Mouse (Mus musculus): Measurements from ENCODE around the gene Lamp2.
"Not testable (repeated sequence)": the region's sequence is repeated elsewhere in the genome, so short reads cannot be mapped to it uniquely, and the experiment has no call there.

The Lamp2 gene

DNA sequence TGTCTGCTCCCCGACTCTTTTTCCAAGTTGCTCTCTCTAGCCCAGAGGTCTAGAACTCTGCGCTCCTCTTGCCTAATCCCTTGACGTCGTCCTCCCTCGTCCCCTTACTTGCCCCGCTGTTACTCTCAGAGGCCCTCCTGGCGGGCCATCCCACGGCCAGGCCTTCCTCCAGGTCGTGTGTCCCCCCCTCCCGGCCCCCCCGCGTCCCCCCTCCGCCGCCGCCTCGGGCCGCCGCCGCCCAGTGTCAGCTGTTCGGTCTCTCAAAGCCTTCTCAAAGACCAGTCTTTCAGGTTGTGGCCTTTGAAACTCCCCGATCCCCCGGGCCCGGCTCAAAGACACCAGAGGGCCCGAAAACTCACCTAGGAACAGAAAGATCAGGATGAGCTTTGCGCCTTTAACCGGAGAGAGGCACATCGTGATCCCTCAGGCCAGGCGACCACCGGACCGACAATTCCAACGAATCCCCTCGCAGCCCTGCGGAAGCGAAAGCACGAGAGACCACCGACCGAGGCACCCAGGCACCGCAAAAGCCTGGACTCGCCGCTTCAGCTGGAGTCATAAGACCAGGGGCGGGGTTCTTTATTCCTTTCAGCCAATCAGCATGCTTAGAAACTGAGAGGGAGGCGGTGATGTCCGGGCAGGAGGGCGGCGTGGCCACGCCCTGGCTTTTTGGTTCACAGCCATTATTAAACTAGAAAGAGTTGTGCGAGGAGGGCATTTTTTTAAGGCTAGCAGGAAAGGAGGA, at the start of gene Lamp2:
Lamp2 (minus strand) TSS at position 565 of the 745 bp plus-strand sequence.
- peak; percentile 92 for DNase-seq (ENCODE audit: low spot score)

DNA sequence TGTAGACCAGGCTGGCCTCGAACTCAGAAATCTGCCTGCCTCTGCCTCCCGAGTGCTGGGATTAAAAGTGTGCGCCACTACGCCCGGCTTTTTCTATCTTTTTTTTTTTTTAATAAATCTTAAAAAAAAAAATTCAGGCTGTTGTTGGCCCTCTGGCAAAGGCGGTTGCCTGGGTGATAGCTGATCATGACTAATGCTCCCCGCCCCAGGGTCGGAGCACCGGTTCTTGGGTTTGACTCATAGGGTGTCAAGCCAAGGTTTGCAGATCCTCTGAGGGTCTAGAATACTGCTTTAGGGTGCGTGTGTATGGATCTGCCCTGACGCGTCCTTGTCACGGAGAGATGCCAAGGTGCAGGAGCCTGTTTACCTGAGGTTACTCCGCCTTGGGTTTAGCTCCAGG, 48.6 kb upstream of the Lamp2 start:
- no peak for DNase-seq (ENCODE audit: low spot score)

DNA sequence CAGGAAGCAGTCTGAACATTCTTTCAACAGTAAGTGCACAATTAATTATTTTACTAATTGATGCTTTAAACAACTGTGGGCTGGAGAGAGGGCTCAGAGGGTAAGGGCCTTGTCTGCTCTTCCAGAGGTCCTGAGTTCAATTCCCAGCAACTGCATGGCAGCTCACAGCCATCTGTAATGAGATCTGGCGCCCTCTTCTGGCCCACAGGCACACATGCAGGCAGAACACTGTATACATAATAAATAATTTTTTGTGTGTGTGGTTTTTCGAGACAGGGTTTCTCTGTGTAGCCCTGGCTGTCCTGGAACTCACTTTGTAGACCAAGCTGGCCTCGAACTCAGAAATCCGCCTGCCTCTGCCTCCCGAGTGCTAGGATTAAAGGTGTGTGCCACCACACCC, 45.9 kb upstream of the Lamp2 start:
- DNase-seq (ENCODE audit: low spot score), result not testable (repeated sequence)

DNA sequence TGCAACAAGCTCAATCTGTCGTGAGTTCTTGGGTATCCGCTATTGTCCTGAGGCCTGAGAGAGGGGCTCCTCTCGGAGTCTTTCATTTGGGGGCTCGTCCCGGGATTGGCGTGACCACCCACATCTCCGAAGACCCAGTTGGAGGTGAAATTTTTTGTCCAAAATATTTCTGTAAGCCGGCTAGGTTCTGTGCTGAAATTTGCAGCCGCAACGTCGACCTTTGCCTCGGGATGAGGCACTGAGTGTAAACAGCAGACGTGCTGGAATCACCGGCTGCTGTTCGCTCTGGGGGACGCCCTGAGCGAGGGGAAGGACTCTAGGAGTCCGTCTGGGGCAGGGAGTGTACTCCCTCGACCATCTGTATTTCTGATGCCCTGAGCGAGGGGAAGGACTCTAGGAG, 29.2 kb upstream of the Lamp2 start:
- peak; percentile 1 for DNase-seq (ENCODE audit: low spot score)

DNA sequence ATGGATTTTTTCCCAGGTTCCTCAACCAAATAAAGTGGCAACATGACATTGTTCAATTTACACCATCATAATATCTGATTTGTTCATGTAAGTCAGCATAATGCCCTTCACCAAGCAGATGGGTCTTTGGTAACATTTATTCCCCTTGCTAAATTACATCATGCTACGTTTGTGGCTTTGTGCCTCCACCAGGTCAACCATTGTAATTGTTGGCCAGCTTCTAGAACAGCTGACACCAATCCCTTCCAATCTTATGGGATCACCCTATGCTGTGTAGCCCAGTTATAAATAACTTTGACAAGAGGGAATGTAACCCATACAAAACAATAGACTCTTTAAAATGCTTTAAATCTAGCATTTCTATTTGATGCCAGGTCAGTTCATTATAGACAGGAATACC, 22.3 kb upstream of the Lamp2 start:
- DNase-seq (ENCODE audit: low spot score), result no peak

DNA sequence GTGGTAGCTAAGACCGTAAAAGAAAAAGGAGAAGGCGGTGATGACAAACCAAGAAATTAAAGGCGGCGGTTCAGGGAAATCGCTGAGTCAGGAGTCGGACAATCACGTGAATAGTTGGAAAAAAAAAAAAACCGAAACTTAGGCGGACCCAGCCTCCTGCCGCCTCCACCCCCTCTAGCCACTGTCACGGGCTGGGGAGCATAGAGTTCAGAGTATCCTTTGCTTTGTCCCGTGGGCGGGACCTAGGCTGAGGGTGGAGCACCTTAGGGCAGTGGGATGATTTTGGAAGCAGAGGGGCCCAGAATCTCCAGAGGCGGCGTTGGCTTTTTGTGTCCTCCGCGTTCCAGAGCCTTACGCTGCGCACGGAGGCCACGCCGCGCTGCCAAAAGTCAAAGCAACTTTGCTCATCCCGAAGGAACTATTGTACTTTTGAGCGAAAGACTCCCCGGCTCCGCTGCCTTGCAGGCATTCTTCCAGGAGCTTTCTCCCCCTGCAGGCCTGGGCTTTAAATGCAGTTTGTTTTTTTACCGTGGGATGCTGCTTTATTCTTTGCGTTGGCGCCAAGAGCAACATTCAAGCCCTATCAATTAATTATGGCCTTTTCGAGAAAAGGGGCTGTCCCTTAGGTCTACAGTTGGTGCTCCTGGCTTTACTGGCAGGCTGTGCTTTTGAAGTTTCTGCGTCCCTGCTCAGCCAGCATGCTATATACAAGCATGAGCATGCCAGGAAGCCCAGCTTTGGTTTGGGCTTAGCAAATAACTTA, 17.5 kb upstream of the Lamp2 start:
- peak; percentile 84 for DNase-seq (ENCODE audit: low spot score)

DNA sequence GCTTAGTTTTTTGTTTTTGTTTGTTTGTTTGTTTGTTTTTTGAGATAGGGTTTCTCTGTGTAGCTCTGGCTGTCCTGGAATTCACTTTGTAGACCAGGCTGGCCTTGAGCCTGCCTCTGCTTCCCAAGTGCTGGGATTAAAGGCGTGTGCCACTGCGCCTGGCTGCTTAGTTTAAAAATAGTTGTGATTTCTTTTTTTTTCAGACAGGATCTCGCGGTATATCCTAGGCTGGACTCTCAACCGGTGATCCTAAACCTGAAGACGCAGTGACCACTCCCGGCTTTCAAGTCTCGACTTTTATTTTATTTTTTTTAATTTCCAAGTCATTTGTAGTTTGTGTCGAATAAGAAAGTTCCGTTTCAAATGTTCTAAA, 16.9 kb upstream of the Lamp2 start:
- no peak for DNase-seq (ENCODE audit: low spot score)

DNA sequence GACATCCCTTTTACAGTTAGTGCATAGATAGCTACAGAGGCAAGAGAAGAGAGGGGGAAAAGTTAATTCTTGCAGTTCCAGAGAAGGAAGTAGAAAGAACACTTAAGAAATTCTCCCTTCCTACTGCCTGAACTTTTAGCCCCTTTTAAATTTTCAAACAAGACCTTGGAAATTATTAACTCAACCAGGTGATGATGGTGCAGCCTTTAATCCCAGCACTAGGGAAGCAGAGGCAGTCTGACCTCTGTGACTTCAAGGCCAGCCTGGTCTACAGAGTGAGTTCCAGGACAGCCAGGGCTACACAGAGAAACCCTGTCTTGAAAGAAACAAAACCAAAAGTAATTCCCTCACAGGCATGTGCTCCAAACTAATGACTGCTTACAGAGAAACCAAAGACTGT, 10.0 kb upstream of the Lamp2 start:
- DNase-seq (ENCODE audit: low spot score), result no peak

DNA sequence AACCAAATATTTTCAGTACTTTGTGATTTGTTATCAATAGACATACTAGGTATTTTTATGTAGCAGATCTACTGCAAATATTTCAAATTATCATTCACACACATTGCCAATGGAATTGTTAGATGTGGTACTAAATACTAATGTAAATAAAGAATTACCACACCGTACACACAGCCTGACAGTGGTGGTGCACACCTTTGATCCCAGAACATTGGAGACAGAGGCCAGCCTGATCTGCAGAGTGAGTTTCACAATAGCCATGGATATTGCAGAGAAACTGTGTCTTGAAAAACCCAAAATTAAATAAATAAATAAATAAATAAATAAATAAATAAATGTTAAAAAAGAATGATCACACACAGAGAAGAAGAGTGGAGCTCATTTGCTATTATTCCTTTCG, 6.9 kb upstream of the Lamp2 start:
- no peak for DNase-seq (ENCODE audit: low spot score)

DNA sequence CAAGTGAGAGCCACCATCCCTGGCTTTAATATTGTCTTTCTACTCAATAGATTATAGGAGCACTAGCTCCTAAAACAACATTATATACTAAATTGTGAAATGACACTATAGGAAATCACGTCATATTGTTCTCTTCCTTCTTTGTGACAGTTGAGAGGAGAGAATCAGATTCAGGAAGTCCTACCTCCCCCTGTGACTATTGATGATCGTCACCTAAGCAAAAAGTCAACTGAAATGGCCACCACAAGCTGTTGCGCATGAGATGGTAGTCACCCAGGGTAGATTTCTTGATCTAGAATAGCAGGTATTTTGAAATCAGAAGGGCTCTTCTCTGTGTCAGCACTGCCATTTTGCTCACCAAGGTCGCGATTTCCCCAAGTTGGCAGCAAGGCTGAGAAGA, 5.8 kb upstream of the Lamp2 start:
- no peak for DNase-seq (ENCODE audit: low spot score)

DNA sequence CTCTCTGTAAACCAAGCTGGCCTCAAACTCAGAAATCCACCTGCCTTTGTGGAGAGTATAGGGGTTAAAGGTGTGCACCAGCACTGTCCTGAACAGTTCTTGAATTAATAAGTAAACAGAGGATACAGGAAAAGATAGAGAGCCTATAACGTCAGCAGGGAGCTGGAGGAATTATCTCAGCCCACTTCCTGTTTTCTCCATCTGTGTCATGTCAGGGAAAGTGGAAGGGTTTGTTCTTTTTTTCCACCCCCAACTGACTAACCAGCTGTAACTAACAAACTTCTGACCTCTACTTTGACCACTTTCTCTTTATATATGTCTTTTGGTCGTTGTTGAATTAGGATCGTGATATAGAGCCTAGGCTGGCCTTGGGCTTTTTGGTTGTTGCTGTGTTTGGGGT, 4.6 kb upstream of the Lamp2 start:
- no peak for DNase-seq (ENCODE audit: low spot score)

DNA sequence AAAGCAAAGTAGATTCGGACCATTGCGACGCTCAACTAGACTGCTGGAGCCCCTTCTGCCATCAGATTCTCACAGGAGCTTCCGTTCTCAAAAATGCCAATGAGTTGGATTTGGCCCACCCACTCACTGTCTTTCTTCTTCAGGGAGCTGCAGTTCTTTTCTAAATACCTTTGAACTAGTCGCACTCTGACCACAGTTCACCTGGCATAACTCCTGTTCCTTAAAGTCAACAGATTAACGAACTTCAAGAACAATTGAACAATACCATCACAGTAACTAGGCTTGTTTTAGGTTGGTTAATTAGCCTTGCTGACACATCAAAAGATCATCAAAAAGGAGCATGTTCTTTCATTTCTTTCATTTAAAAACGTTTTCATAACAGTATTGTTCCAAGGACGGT, 2.8 kb upstream of the Lamp2 start:
- no peak for DNase-seq (ENCODE audit: low spot score)

DNA sequence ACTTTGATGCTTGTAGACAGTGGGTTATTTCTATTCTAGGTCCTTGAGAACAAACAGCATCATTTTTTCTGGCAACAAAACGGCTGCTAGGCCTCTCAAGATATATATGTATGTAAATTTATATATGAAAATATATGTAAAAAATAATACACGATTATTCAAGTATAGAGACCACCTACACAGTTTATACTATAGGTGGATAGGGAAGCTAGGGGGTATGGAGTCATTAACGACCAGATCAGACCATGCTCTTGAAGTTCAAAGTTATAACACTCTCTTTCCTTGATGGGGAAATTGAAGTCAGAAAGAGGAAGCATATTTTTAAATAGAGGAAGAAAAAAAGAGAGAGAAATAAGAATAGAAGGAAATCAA, 367 bp upstream of the Lamp2 start:
- DNase-seq (ENCODE audit: low spot score), result no peak

DNA sequence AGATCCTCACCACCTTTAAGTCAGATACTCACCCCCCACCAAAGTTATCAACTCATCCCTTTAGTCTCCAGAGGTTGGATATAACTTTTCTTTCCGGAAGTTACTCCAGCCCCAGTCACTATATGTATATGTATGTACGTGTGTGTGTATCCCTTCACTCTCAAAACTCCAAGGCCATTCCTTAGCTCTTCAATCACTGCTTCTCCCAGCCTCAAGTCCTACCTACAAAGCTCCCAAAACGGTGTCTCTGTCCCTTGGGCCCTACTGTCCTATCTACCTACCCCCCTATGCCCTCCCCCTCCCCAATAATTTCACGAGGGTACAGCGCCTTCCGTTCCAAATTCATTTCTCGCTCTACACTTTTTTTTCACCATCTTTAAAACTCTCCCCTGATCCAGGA, 780 bp downstream of the Lamp2 start:
- DNase-seq (ENCODE audit: low spot score), result no peak

DNA sequence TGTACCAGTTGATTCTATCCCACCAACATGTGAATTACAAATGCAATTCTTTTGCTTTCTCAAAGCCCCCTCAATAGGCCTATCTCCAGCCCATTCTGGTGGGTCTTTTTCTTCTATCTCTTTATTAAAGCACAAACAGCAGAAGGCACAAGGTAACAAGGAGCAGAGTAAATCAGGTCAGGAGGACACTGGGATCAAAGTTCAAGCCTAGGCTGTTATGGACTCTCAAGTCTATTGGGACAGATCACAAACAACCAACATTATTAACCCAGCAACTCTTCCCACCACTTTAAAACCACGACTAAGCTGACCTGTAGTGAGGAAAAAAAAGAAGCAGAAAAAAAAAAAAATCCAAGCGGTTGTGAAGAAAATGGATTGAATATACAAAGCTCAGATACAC, 1.4 kb downstream of the Lamp2 start:
- DNase-seq (ENCODE audit: low spot score), result no peak

DNA sequence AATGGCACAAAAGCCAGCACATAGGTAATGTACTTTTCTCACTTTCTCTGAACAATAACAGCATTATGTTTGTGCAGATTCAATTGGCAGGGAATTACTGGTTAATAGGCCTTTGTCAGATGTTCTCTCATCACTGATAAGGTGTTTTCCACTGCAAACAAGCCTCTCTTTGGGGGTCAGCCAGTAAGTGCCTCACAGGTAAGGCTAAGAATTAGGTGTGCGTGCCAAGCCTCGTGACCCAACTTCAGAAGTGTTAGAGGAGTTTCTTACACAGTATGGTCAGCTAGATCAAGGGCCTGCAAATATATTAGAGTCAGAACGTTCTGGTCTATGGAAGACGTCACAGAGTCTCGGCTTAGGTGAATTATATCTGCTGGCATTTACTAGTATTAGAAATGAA, 2.3 kb downstream of the Lamp2 start:
- DNase-seq (ENCODE audit: low spot score), result no peak

DNA sequence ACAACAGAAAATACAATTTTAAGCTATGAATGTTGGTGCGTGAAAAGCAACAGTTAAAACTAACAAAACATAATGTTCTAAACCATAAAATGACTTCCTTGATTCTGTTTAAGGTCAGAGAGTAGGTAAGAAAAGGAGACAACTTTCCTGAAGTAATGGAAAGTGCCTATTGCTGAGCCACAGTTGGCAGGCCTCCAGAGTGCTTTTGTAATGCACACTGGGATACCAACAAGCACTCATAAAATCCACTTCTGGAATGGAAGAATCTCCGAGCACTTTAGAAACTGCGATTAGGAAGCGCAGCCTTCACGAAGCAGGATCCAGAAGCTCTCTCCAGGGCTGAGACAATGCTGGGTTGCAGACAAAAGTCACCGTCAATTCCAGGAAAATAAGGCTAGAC, 5.8 kb downstream of the Lamp2 start:
- no peak for DNase-seq (ENCODE audit: low spot score)

DNA sequence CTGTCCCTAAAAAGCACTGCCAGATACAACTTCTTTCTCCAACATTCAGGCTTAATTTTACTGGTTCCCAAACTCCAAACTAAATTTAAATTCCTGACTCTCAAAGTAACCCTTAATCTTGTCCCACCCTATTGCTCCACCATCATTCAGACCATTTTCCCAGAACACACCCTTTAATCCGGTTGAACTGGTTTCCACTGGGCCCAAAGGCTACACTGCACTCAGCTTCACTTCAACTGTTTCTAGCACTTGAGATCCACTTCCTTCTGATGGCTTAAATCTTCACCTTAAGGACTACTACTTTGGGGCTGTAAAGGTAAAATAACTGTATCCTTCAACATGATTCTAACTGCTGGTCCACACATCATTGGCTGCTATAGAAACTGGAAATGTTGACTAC, 10.5 kb downstream of the Lamp2 start:
- DNase-seq (ENCODE audit: low spot score), result no peak

DNA sequence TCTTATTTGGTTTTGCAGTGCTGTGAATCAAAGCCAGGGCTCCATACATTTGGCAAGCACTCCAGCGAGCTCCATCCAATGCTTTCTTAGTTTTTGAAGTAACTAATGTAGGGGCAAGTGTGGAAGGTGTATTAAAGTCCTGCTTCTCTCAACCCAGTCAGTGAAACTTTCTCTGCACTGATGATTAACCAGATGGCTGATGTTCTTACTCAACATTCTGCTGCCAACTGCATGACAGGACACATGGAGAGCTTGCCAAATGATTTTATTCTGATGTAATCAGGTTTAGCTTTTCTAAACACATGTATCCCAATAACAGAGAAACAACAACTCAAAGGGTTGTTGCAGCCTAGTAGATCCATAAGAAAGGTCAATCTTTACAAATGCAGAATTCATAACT, 13.8 kb downstream of the Lamp2 start:
- DNase-seq (ENCODE audit: low spot score), result no peak

DNA sequence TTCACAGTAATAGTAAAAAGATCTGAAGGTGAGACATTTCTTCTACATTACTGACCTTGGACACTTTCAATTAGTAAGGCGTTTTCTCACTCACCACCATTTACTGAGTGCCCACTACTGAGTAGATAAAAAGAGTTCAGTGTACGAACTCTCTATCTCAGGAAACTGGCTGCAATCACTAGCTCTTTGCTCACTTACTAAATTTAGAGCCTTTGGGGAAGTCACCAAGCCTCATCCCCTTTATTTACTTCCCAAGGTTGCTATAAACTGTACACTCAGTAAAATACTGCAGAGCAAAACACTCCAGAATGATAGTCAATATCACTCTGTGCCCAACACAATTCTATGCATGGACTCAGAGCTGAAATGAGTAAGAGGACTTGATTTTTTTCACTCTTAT, 16.6 kb downstream of the Lamp2 start:
- no peak for DNase-seq (ENCODE audit: low spot score)

DNA sequence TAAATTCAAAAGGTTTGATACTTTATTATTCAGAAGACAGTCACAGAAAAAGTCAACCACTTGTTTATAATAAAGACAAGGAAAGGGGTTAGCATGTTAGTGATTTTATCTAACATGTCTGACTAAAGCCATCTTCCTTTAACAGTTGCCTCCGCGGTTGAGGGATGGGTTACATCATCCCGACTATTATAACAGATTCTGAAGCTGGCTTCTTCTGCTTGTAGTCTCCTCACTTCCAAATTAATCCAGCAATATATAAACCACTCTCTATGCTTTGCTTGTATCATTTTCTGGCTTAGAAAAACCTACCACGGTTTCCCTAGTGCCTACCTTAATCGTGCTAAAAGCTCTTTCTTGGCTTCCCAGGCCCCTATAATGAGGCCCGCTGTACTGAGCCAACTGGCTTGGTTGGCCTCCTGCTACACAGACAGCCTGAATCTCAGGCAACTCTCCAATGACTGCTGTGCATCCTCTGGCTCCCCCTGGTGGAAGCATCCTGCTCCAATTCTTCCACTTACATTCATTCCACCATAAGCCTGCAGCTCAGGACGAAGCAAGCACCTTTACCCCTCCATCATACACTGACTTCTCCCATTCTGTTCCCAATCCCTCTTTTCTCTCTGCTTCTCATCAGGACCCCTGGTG, 18.0 kb downstream of the Lamp2 start:
- peak; percentile 76 for DNase-seq (ENCODE audit: low spot score)

DNA sequence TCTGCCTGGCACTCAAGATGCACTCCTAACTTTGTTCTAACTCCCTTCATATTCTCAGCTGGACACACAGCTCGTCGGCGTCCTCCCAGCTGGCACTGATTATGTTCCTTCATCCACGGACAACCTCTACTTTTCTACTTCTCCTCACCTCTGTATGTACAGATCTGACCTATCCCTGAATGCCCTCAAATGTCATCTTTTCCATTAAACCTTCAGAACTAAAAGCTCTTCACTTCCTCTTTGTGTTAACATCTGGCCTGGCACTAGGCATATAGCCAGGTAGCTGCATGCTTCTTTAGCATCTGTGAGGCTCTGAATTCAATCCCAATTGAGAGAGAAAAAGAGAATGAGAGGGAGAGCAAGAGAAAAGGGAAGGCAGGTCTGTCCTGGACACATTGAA, 26.8 kb downstream of the Lamp2 start:
- no peak for DNase-seq (ENCODE audit: low spot score)

DNA sequence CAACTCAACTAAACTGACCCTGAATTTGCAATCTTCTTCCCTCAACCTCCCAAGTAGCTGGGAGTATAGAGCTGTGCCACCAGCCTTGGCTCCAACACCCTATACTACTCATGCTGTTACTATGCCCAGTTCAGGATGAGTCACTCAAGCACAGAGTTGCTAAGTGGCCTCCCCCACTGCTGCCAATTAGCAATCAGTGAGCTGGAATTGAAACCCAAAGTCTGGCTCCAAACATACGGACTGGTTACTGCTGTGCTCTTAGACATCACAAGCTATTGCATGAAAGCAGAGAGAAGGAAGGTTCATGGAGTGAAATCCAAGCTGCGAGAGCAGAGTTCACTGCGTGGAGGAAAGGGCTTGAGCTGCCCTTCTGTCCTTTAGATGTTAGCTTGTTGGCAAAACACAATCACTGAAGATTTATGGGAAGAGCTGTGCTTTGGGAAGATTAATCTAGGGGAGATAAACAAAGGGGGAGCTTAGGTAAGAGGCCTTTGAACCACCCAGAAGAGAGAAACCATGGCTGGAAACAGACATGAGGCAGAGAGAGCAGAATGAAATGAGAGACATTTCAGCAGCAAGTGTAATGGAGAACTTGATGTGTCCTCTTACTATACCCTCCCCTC, 27.3 kb downstream of the Lamp2 start:
- no peak for DNase-seq (ENCODE audit: low spot score)

All from embryo, embryonic 10.5 days (tissue).